Mouse (Mus musculus): Measurements from ENCODE around the gene Ipo13.

DNA sequence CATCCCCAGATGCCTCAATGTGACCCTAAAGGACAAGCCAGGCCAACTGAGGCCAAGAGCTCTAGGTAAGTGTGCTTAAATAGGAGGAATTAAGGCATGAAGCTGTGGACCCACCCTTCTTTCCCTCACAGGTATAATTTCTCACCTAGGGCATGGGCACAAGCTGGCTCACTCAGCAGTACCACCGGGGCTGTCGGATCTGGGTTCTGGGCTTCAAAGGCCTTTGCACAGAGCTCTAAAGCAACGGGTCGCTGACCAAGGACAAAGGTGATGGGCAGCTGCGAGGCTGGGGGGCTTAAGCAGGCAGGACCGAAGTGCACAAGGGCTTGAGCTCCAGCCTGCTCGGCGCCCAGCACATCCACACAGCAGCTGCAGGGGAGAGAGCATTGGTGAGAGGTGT lies 24.0 kb downstream of the Ipo13 start:
- no peak for TF ChIP-seq CTCF (IDR thresholded peaks at IDR 0.05; ENCODE audit: extremely low read depth, insufficient read depth, low read length)
- TF ChIP-seq POLR2A (IDR thresholded peaks at IDR 0.05; ENCODE audit: extremely low read depth, insufficient read depth, low read length), result no peak

Measured in cortical plate, adult 2 months (tissue).